Mouse (Mus musculus) CH12.LX (cell line): ENCODE results near the gene Cblb. TPM values are rescaled to one million over a fixed set of nuclear protein-coding genes. Genes with fewer than 3 reads are reported as not detected.

Experiments
- DNase-seq: peaks from one replicate; pipeline ENCODE4 v3.0.0-alpha.2; 2013; ENCODE audit errors: extremely low read depth
- H3K27ac ChIP-seq: 2 replicates; pipeline ENCODE4 v1.5.1; 2012; ENCODE audit warnings: low read depth, mild to moderate bottlenecking, control low read depth, moderate library complexity; ENCODE audit not compliant: insufficient read depth
- H3K27me3 ChIP-seq: replicated peaks from 2 replicates; pipeline ENCODE3; 2012; ENCODE audit warnings: inconsistent platforms
- H3K36me3 ChIP-seq, 2 experiments: replicated peaks in 1 of 2; 2 replicates each; pipeline versions ENCODE3 to v1.6.1; 2012; ENCODE audit warnings: inconsistent platforms in 1 of 2, low read length in 1 of 2, mild to moderate bottlenecking in 1 of 2, mixed read lengths in 1 of 2, moderate library complexity in 1 of 2; ENCODE audit not compliant: control insufficient read depth in 1 of 2, insufficient read depth in 1 of 2
- H3K4me1 ChIP-seq, 2 experiments: 2 replicates each; pipeline ENCODE4 v1.6.1; 2012; ENCODE audit warnings: inconsistent platforms in 1 of 2, moderate library complexity in 1 of 2; ENCODE audit not compliant: insufficient read depth in 2 of 2, control insufficient read depth in 1 of 2
- H3K4me2 ChIP-seq: 2 replicates; pipeline ENCODE4 v1.6.1; 2012; ENCODE audit warnings: low read depth, mild to moderate bottlenecking, control low read depth; ENCODE audit not compliant: poor library complexity, insufficient read depth, severe bottlenecking
- H3K4me3 ChIP-seq, 3 experiments: fragments of 150-350 bp in 1 of 3; sonication (generic) in 1 of 3; replicated peaks in 1 of 3; 2 replicates each; pipeline versions ENCODE3 to v1.5.1; 2011 to 2012; ENCODE audit warnings: low read depth in 2 of 3, low read length in 2 of 3, mild to moderate bottlenecking in 2 of 3, moderate library complexity in 2 of 3, control low read depth in 1 of 3, improper control_type of control experiment in 1 of 3, inconsistent platforms in 1 of 3, mixed read lengths in 1 of 3; ENCODE audit not compliant: poor library complexity in 1 of 3
- H3K79me2 ChIP-seq: replicated peaks from 2 replicates; pipeline ENCODE4 v1.6.1; 2012; ENCODE audit warnings: mild to moderate bottlenecking, moderate library complexity; ENCODE audit not compliant: control insufficient read depth, poor library complexity, insufficient read depth, severe bottlenecking; ENCODE audit errors: extremely low read depth
- H3K9ac ChIP-seq: 2 replicates; pipeline ENCODE4 v1.6.1; 2012; ENCODE audit warnings: low read depth, mild to moderate bottlenecking, control low read depth, moderate library complexity; ENCODE audit not compliant: insufficient read depth
- H3K9me3 ChIP-seq: replicated peaks from 2 replicates; pipeline ENCODE3; 2012; ENCODE audit warnings: low read length, inconsistent platforms, mixed read lengths
- BHLHE40 ChIP-seq: IDR thresholded peaks from 2 replicates; pipeline ENCODE4 v1.6.1; 2011; ENCODE audit warnings: mild to moderate bottlenecking, low read depth, low read length, improper control_type of control experiment
- CHD1 ChIP-seq: IDR thresholded peaks from 2 replicates; pipeline ENCODE4 v1.6.1; 2012; ENCODE audit warnings: low read depth, low read length, improper control_type of control experiment, inconsistent platforms
- CTCF ChIP-seq, 2 experiments: IDR thresholded peaks in 1 of 2; conservative IDR thresholded peaks in 1 of 2; 2 replicates each; pipeline ENCODE4 v1.5.1; 2011 to 2012; ENCODE audit warnings: low read depth in 2 of 2, low read length in 2 of 2, improper control_type of control experiment in 1 of 2, inconsistent platforms in 1 of 2, mild to moderate bottlenecking in 1 of 2, moderate library complexity in 1 of 2
- E2F4 ChIP-seq: IDR thresholded peaks from 2 replicates; pipeline ENCODE4 v1.6.1; 2011; ENCODE audit warnings: low read depth, low read length, improper control_type of control experiment; ENCODE audit not compliant: insufficient replicate concordance
- ELF1 ChIP-seq: IDR thresholded peaks from 2 replicates; pipeline ENCODE4 v1.6.1; 2014; ENCODE audit warnings: low read depth, mild to moderate bottlenecking, inconsistent platforms, low read length, improper control_type of control experiment
- EP300 ChIP-seq: IDR thresholded peaks from 2 replicates; pipeline ENCODE4 v1.6.1; 2011; ENCODE audit warnings: low read length, improper control_type of control experiment
- HCFC1 ChIP-seq: IDR thresholded peaks from 2 replicates; pipeline ENCODE4 v1.6.1; 2012; ENCODE audit warnings: low read depth, mild to moderate bottlenecking, inconsistent platforms, low read length, improper control_type of control experiment
- IRF4 ChIP-seq: IDR thresholded peaks from 2 replicates; pipeline ENCODE4 v1.6.1; 2014; ENCODE audit warnings: low read depth, mild to moderate bottlenecking, inconsistent platforms, low read length, improper control_type of control experiment
- JUN ChIP-seq: IDR thresholded peaks from 2 replicates; pipeline ENCODE4 v1.6.1; 2011; ENCODE audit warnings: low read depth, mild to moderate bottlenecking, low read length, improper control_type of control experiment, moderate library complexity; ENCODE audit not compliant: insufficient read depth
- MAX ChIP-seq: IDR thresholded peaks from 2 replicates; pipeline ENCODE4 v1.6.1; 2011; ENCODE audit warnings: low read length, improper control_type of control experiment
- MEF2A ChIP-seq: IDR thresholded peaks from 2 replicates; pipeline ENCODE4 v1.6.1; 2014; ENCODE audit warnings: low read depth, mild to moderate bottlenecking, inconsistent platforms, low read length, improper control_type of control experiment, borderline replicate concordance
- MYC ChIP-seq: IDR thresholded peaks from 2 replicates; pipeline ENCODE4 v1.6.1; 2011; ENCODE audit warnings: low read depth, mild to moderate bottlenecking, improper control_type of control experiment, low read length
- NRF1 ChIP-seq: IDR thresholded peaks from 2 replicates; pipeline ENCODE4 v1.6.1; 2014; ENCODE audit warnings: low read depth, mild to moderate bottlenecking, inconsistent platforms, low read length, improper control_type of control experiment, moderate library complexity
- POLR2AphosphoS2 ChIP-seq: IDR thresholded peaks from 2 replicates; pipeline ENCODE4 v1.6.1; 2011; ENCODE audit warnings: low read depth, low read length, improper control_type of control experiment
- RAD21 ChIP-seq: IDR thresholded peaks from 2 replicates; pipeline ENCODE4 v1.6.1; 2011; ENCODE audit warnings: low read depth, mild to moderate bottlenecking, low read length, improper control_type of control experiment, moderate library complexity
- SMC3 ChIP-seq: IDR thresholded peaks from 2 replicates; pipeline ENCODE4 v1.6.1; 2011; ENCODE audit warnings: low read depth, low read length, improper control_type of control experiment
- UBTF ChIP-seq: IDR thresholded peaks from 2 replicates; pipeline ENCODE4 v1.6.1; 2012; ENCODE audit warnings: low read depth, mild to moderate bottlenecking, inconsistent platforms, low read length, improper control_type of control experiment, moderate library complexity
- USF2 ChIP-seq: conservative IDR thresholded peaks from 2 replicates; pipeline ENCODE4 v1.6.1; 2011; ENCODE audit warnings: low read depth, low read length, improper control_type of control experiment
- ZC3H11A ChIP-seq: IDR thresholded peaks from 2 replicates; pipeline ENCODE4 v1.6.1; 2012; ENCODE audit warnings: low read depth, mild to moderate bottlenecking, inconsistent platforms, low read length, improper control_type of control experiment
- ZMIZ1 ChIP-seq: IDR thresholded peaks from 2 replicates; pipeline ENCODE4 v1.6.1; 2012; ENCODE audit warnings: low read depth, mild to moderate bottlenecking, inconsistent platforms, low read length, improper control_type of control experiment
- ZNF384 ChIP-seq: IDR thresholded peaks from 2 replicates; pipeline ENCODE4 v1.6.1; 2012; ENCODE audit warnings: low read depth, low read length, improper control_type of control experiment, inconsistent platforms
- dilution Hi-C: fragments of 300-500 bp; cut with MboI; formaldehyde crosslinking; loops from 2 replicates; pipeline ENCODE4 v1.14.3; 2020; ENCODE audit warnings: low sequenced_read_pairs; ENCODE audit not compliant: extremely low pct_unique_long_range_greater_than_20kb, extremely low pct_ligation_motif_present
- in situ Hi-C: fragments of 300-500 bp; cut with MboI; formaldehyde crosslinking; loops from 3 replicates; pipeline ENCODE4 v1.14.3; 2019; ENCODE audit warnings: low sequenced_read_pairs, low pct_ligation_motif_present, low pct_unique_long_range_greater_than_20kb, mixed read lengths
- polyA plus RNA-seq: library from polyadenylated mRNA; unstranded; fragments of >175 nt; gene quantifications from 2 replicates; pipeline ENCODE4 v1.2.1, GENCODE M21; 2012; ENCODE audit warnings: low read depth; ENCODE audit not compliant: insufficient read length
- total RNA-seq, 2 experiments: library from RNA; depleted of rRNA; stranded (reverse); fragments of 300-350 nt in 1 of 2; fragments of >200 nt in 1 of 2; gene quantifications; 2 replicates each; pipeline ENCODE4 v1.2.3; 2012 to 2014

Cblb gene
- total and polyA plus RNA-seq, 3 experiments, result 3.5 to 18.9 (median 6.3) TPM

- no peak for TF ChIP-seq HCFC1
- no peak for TF ChIP-seq E2F4
- no peak for TF ChIP-seq NRF1
- no peak for TF ChIP-seq JUN
- TF ChIP-seq POLR2AphosphoS2, result no peak
- no peak for TF ChIP-seq IRF4
- TF ChIP-seq UBTF, result no peak
- no peak for TF ChIP-seq CTCF (conservative IDR thresholded peaks at IDR 0.05 in 1 of 2, IDR thresholded peaks at IDR 0.05 in 1 of 2; ENCODE audit: low read depth in 2 of 2, low read length in 2 of 2)
- TF ChIP-seq CHD1, result no peak
- TF ChIP-seq USF2, result no peak
- no peak for TF ChIP-seq MYC
- TF ChIP-seq BHLHE40, result no peak
- no peak for TF ChIP-seq ELF1
- TF ChIP-seq MAX, result no peak
- TF ChIP-seq ZNF384, result no peak
- no peak for TF ChIP-seq ZMIZ1
- dilution Hi-C loops (no loop called here), in situ Hi-C loops (no loop called here)
- no peak for DNase-seq
- H3K36me3 ChIP-seq, result peaks cover 0 to 45% of the 10 kb centered on the region in 2 experiments
- H3K79me2 ChIP-seq, result no peaks in the 10 kb centered on the region
- H3K9me3 ChIP-seq, result no peaks in the 10 kb centered on the region
- no peak overlapping the region for H3K4me3 ChIP-seq
- no peak overlapping the region for H3K27ac ChIP-seq
- H3K4me2 ChIP-seq, result no peak overlapping the region
- H3K9ac ChIP-seq, result no peak overlapping the region
- H3K4me1 ChIP-seq, result peaks cover 0 to 5% of the 10 kb centered on the region in 2 experiments; a peak in 1 of 4 replicates
- no peaks in the 10 kb centered on the region for H3K27me3 ChIP-seq
Measured at GRCm38 (mm10) chr16:52125896-52126295, 94.9 kb downstream of the Cblb start.

- in situ Hi-C loops, result no loop called here
- H3K4me3 ChIP-seq, result no peak overlapping the region
- no peaks in the 10 kb centered on the region for H3K9me3 ChIP-seq
- H3K4me2 ChIP-seq, result no peak overlapping the region
- peaks cover 2 to 14% of the 10 kb centered on the region in 2 experiments; a peak in 2 of 4 replicates for H3K4me1 ChIP-seq
- DNase-seq, result no peak
- TF ChIP-seq RAD21, result no peak
- no peak for TF ChIP-seq ZC3H11A
- TF ChIP-seq JUN, result no peak
- TF ChIP-seq SMC3, result no peak
- no peak for TF ChIP-seq EP300
- no peak for TF ChIP-seq MEF2A
- no peak overlapping the region for H3K27ac ChIP-seq
- H3K9ac ChIP-seq, result no peak overlapping the region
- H3K79me2 ChIP-seq, result no peaks in the 10 kb centered on the region
- dilution Hi-C loops, result no loop called here
- H3K36me3 ChIP-seq, result peaks cover 0 to 34% of the 10 kb centered on the region in 2 experiments
- no peaks in the 10 kb centered on the region for H3K27me3 ChIP-seq
Measured at GRCm38 (mm10) chr16:52129357-52129905, 98.4 kb downstream of the Cblb start.
